Mouse (Mus musculus): ENCODE data around the gene Duxbl2. TPM values are rescaled to one million over a fixed set of nuclear protein-coding genes. Genes with fewer than 3 reads are reported as not detected.
"Not testable (repeated sequence)": the region's sequence is repeated elsewhere in the genome, so short reads cannot be mapped to it uniquely, and the experiment has no call there.

Duxbl2 gene
- polyA plus RNA-seq, 1 experiment from 2014 or later: 2.8 TPM

- not testable (repeated sequence) for ATAC-seq (ENCODE audit: low FRiP score); H3K4me2 ChIP-seq; H3K4me1 ChIP-seq (ENCODE audit: control insufficient read depth, insufficient read depth, low read length); DNase-seq (ENCODE audit: low spot score, missing footprints); H3K9ac ChIP-seq (ENCODE audit: low read length); H3K9me3 ChIP-seq (ENCODE audit: control insufficient read depth, low read length); H3K27ac ChIP-seq (ENCODE audit: low read depth, low read length); H3K27me3 ChIP-seq (ENCODE audit: control insufficient read depth, insufficient read depth, low read length); H3K36me3 ChIP-seq (ENCODE audit: control insufficient read depth, insufficient read depth, low read length); H3K4me3 ChIP-seq (ENCODE audit: low read depth, low read length)
- no CpG with 5 or more reads among the region's 9 CpGs for WGBS
These were observed 43.0 kb downstream of the Duxbl2 start for GRCm38 (mm10) chr14:26161156-26161555.

GRCm38 (mm10) chr14:26162423-26162822 lies 44.3 kb downstream of the Duxbl2 start:
- H3K36me3 ChIP-seq (ENCODE audit: control insufficient read depth, insufficient read depth, low read length); H3K27ac ChIP-seq (ENCODE audit: low read depth, low read length); H3K4me1 ChIP-seq (ENCODE audit: control insufficient read depth, insufficient read depth, low read length); ATAC-seq (ENCODE audit: low FRiP score); H3K9ac ChIP-seq (ENCODE audit: low read length); H3K4me3 ChIP-seq (ENCODE audit: low read depth, low read length); H3K27me3 ChIP-seq (ENCODE audit: control insufficient read depth, insufficient read depth, low read length); DNase-seq (ENCODE audit: low spot score, missing footprints); H3K9me3 ChIP-seq (ENCODE audit: control insufficient read depth, low read length); H3K4me2 ChIP-seq: not testable (repeated sequence)
- no CpG with 5 or more reads among the region's 5 CpGs for WGBS

GRCm38 (mm10) chr14:26165266-26165665 lies 47.1 kb downstream of the Duxbl2 start:
- not testable (repeated sequence) for H3K4me3 ChIP-seq (ENCODE audit: low read depth, low read length); ATAC-seq (ENCODE audit: low FRiP score); H3K9ac ChIP-seq (ENCODE audit: low read length); DNase-seq (ENCODE audit: low spot score, missing footprints); H3K4me1 ChIP-seq (ENCODE audit: control insufficient read depth, insufficient read depth, low read length); H3K36me3 ChIP-seq (ENCODE audit: control insufficient read depth, insufficient read depth, low read length); H3K9me3 ChIP-seq (ENCODE audit: control insufficient read depth, low read length); H3K4me2 ChIP-seq; H3K27ac ChIP-seq (ENCODE audit: low read depth, low read length); H3K27me3 ChIP-seq (ENCODE audit: control insufficient read depth, insufficient read depth, low read length)
- no CpG with 5 or more reads among the region's 12 CpGs for WGBS

GRCm38 (mm10) chr14:26173955-26174354 lies 55.8 kb downstream of the Duxbl2 start:
- not testable (repeated sequence) for H3K4me2 ChIP-seq; ATAC-seq (ENCODE audit: low FRiP score); H3K4me3 ChIP-seq (ENCODE audit: low read depth, low read length); H3K9ac ChIP-seq (ENCODE audit: low read length); H3K4me1 ChIP-seq (ENCODE audit: control insufficient read depth, insufficient read depth, low read length); H3K36me3 ChIP-seq (ENCODE audit: control insufficient read depth, insufficient read depth, low read length); H3K27me3 ChIP-seq (ENCODE audit: control insufficient read depth, insufficient read depth, low read length); H3K9me3 ChIP-seq (ENCODE audit: control insufficient read depth, low read length); H3K27ac ChIP-seq (ENCODE audit: low read depth, low read length); DNase-seq (ENCODE audit: low spot score, missing footprints)
- WGBS: no CpG with 5 or more reads among the region's 3 CpGs

DNA sequence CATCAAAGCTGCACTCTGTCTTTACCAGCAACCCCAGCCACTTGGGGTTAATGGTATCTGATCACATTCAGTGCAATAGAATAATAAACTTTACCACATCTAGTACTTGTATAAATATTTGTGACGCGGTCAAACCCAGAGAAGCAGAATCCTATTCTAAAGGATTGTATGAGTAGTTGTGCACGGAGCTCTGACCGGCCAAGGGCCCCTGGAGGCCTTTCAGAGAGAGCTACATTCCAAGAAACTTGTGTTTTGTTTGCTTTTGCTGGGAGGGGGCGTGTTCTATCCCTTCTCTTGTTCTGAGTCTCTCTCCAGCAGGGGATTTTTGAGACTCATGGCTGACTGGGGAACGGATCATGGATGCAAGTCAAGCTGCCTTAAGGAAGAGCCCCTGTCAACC lies 56.9 kb downstream of the Duxbl2 start:
- not testable (repeated sequence) for DNase-seq (ENCODE audit: low spot score, missing footprints); ATAC-seq (ENCODE audit: low FRiP score); H3K4me3 ChIP-seq (ENCODE audit: low read depth, low read length); H3K4me2 ChIP-seq; H3K9ac ChIP-seq (ENCODE audit: low read length); H3K9me3 ChIP-seq (ENCODE audit: control insufficient read depth, low read length); H3K36me3 ChIP-seq (ENCODE audit: control insufficient read depth, insufficient read depth, low read length); H3K27ac ChIP-seq (ENCODE audit: low read depth, low read length); H3K4me1 ChIP-seq (ENCODE audit: control insufficient read depth, insufficient read depth, low read length); H3K27me3 ChIP-seq (ENCODE audit: control insufficient read depth, insufficient read depth, low read length)
- no CpG with 5 or more reads among the region's 6 CpGs for WGBS

Other genes with a start within 250 kb of the Duxbl2 start
- gene Plac9a, start 215.2 kb upstream of the Duxbl2 start, polyA plus RNA-seq (2014; fragmentation: Nextera tagmentation; extraction: Ambion mirVana): not detected in 2 replicates
- 1.5 and 4.0 TPM in 2 replicates for gene Tmem254a, start 190.7 kb upstream of the Duxbl2 start, polyA plus RNA-seq (2014; fragmentation: Nextera tagmentation; extraction: Ambion mirVana)
- gene Cphx1, start 180.0 kb upstream of the Duxbl2 start, polyA plus RNA-seq (2014; fragmentation: Nextera tagmentation; extraction: Ambion mirVana): not detected in 2 replicates
- 5.7 and 6.5 TPM in 2 replicates for gene Duxbl1, start 139.8 kb upstream of the Duxbl2 start, polyA plus RNA-seq (2014; fragmentation: Nextera tagmentation; extraction: Ambion mirVana)
- gene Gm9780, start 75.6 kb upstream of the Duxbl2 start, polyA plus RNA-seq (2014; fragmentation: Nextera tagmentation; extraction: Ambion mirVana): 1.1 and 3.7 TPM in 2 replicates
- 15.7 and 24.3 TPM in 2 replicates for gene Tmem254c, start 51.0 kb upstream of the Duxbl2 start, polyA plus RNA-seq (2014; fragmentation: Nextera tagmentation; extraction: Ambion mirVana)
- gene Cphx2, start 36.8 kb upstream of the Duxbl2 start, polyA plus RNA-seq (2014; fragmentation: Nextera tagmentation; extraction: Ambion mirVana): not detected in 2 replicates
- gene Cphx3, start 36.1 kb upstream of the Duxbl2 start, polyA plus RNA-seq (2014; fragmentation: Nextera tagmentation; extraction: Ambion mirVana): not detected in 2 replicates
- 0.90 and 2.7 TPM in 2 replicates for gene Plac9b, start 64.1 kb downstream of the Duxbl2 start, polyA plus RNA-seq (2014; fragmentation: Nextera tagmentation; extraction: Ambion mirVana)
- gene Tmem254b, start 88.7 kb downstream of the Duxbl2 start, polyA plus RNA-seq (2014; fragmentation: Nextera tagmentation; extraction: Ambion mirVana): 18.0 and 23.2 TPM in 2 replicates
- gene Duxbl3, start 139.6 kb downstream of the Duxbl2 start, polyA plus RNA-seq (2014; fragmentation: Nextera tagmentation; extraction: Ambion mirVana): 5.0 and 9.9 TPM in 2 replicates